Mouse (Mus musculus) frontal cortex, postnatal 14 days (tissue): ENCODE data around the gene Fam78b.

Experiments
- DNase-seq, 2 experiments: peaks; one replicate each; pipeline ENCODE4 v3.0.0; 2022; ENCODE audit warnings: low spot score in 2 of 2

The Fam78b gene

DNA sequence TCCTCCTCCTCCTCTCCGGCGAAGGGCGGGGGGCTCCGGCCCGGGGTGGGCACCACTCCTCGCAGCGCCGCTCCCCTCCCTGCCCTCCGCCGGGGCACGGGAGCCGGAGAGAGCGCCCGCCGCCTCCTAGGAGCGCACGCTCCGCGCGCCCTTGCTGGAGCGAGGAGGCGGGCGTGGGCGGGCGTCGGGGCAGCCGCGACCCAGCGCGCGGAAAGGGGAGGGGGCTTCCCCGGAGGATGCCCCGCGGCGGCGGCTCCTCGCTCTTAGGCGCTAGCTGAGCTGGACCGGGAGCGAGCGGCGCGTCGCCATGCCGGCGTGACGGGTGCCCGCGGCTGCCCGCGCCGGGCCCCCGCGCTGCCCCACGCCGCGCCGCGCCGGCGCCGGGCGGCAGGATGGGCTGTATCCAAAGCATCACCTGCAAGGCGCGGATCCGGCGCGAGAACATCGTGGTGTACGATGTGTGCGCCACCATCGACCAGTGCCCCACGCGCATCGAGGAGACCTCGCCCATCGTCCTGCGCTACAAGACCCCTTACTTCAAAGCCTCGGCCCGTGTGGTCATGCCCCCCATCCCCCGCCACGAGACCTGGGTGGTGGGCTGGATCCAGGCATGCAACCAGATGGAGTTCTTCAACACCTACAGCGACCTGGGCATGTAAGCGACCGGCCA lies at the start of gene Fam78b:
Gene Fam78b (plus strand): TSS at position 244 of the 670 bp plus-strand sequence.
- peak in 1 of 2 experiments; percentile 31 for DNase-seq

DNA sequence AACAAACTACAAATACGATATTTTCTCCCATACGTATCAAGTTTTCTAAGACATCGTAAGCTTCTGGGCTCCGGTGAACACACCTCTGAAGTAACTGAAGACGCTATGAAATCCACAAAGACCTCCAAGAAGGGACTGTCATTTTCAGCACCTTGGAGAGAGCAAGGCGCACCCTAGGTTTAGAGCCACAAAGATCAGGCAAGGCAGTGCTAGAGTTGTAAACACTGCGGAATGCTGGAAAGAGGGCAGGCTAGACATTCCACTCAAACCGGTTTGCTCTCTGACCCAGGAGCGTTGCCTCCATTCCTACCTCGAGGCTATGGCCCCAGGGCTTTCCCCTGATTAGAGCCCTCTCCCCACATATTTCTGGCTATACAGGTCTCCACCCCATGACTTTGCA lies 36.7 kb upstream of the Fam78b start:
- no peak for DNase-seq

DNA sequence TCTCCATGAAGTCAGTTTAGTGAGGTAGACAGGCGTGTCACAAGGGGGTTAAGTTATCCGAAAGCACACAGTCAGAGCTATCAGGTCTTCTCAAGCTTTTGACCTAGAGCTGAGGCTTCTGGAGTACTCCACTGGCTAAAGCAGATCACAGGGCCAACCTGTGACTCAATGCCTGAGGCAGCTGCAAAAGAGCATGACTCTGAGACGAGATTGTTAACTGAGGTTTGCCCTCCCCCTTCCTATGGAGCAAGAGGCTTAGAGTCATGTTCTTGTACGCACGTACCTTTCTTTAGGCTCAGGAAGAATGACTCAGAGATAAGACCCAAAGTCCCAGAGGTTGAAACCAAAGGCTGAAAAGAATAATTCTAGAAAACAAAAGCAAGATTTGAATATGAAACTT lies 32.9 kb upstream of the Fam78b start:
- DNase-seq = no peak

DNA sequence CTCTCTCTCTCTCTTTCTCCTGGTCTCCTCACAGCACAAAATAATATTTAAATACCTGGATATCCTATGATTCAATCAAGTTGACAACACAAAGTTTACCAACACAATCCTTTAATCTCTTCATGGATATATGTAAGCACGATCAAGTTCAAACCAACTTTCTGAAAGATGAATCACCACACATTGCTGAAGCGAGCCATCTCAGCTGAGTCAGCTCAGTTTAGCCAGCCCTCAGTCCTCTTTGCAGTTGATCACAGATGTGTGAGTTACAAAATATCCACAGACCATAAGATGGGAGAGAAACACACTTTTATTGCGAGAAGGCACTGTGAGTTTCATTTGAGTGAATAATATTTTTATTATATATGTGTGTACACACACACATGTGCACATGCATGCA lies 27.5 kb upstream of the Fam78b start:
- DNase-seq = no peak

DNA sequence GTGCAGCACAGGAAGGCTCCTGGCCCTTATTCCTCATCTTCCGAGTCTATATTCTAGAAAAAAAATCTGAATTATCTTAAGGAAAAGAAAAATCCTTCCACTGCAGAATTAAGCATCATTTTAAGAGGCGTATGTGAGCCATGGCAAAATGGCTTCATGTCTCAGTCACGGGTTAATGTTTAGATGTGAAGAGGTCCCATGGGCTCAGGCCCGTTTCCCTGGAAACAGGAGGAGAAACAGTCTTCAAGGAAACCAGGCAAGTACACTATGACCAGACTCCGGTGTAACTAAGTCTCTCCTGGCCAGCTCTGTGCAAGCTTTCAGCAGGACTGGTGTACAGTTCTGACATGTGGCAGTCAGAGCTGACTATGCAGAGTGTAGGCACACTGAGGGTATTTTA lies 22.6 kb upstream of the Fam78b start:
- no peak for DNase-seq

DNA sequence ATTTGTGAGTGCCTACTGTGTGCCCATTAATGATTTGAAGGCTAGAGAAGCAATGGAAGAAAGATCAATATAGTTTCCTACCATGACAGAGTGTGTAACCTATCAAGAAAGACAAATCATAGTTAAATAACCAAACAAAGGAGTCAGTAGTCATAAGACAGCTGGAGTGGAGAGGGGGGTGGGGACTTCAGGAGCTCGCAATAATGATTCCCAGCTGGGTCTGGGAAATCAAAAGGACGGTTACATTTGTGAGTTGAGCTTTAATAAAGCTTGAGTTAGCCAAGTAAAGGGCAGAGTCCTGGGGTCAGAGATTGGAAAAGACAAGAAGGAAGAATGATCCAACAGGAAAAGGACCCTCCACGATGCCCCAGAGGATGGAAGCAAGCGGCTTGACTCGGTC lies 7.0 kb upstream of the Fam78b start:
- DNase-seq = no peak

DNA sequence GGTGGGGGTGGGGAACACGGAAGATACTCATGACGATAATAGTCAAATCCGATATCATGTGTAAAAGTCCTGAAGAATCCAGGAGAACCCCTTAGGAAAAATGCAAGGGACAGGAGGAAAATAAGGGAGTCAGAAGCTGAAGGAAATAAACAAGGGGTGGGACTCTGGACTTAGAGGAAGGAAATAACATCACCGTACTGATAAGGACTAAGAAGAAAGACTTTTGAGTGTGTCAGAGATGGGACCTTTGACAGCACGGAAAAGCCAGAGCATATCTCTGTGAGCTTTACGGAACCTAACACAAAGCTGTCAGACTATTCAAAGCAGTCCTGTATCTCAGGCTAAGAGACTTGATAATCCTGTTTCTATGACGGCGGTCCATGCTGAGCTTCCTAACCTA lies 5.0 kb upstream of the Fam78b start:
- DNase-seq = no peak

DNA sequence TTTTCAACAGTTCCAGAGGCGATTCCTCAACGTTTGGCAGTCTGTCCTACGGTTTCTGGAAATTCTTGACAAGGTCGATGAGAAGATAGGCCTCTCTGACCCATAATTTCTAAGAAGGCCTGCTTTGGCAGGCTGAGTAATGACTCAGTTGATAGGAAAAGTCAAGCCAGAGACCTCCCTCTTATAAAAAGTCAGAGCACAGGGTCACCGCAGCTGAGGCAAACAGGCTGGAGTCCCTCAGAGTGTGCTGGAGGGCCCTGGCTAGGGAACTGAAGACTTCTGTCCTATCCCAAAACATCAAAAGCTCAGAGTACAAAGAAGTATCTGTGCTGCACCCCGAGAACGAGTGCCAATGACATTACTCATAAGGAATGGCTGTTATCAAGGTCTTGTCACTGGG lies 4.4 kb upstream of the Fam78b start:
- no peak for DNase-seq

DNA sequence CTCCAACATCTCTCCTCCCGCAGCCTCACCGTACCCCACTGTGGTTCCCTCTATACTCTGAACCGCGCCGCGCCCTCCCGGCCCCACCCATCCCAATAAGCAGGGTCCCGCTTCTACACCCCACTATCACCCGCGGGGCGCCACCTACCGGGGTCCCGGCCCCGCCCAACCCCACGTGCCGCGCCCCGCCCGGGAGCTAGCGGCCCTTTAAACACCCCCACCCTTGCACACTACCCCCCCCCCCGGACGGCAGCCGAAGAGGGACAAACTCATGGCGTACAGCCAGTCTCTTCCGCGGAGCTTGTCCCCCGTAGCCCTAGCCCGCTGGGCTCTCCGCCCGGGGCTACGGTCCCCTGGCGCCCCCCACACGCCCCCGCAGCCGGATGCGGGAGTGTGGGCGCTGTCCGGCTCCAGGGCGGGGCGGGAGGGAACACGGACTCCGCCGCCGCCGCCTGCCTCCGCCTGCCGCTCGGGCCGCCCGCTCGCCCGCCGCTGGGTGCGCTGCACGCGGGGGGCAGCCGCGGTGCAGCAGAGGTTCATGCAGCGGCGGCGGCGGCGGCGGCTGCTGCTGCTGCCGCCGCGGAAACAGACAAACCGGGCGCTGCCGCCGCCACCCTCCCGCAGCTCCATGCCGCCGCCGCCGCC lies 566 bp upstream of the Fam78b start:
- DNase-seq = peak; percentile 49 to 62

DNA sequence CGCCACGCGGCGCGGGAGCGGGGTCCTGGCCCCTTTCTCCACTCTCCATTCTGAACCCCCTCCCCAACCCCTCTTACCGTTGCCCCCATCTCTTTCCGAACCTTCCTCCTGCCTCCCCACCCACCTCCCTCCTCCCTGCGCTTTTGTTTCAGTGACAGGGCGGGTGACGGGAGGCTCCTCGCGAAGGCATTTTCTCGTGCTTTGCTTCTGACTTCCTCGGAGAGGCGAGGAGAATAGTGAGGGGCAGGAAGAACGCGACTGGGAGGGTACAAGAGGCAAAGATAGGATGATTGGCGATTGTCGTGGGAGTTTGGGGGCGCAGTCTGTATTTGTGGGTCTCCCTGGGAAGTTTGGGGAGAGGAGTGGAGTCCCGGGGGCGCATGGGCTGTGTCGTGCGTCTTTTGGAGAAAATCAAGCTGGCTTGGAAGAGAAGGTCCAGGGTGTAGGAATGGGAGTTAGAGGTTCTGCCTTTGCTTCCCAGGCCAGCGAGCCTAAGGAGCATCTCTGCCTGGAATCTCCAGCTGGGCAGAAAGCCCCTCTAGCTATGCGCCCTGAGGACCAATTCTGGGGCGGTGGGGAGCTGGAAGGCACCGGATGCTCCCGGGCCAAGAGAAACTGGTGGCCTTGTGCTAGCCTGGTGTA lies 748 bp downstream of the Fam78b start:
- DNase-seq = peak in 1 of 2 experiments; percentile 29

DNA sequence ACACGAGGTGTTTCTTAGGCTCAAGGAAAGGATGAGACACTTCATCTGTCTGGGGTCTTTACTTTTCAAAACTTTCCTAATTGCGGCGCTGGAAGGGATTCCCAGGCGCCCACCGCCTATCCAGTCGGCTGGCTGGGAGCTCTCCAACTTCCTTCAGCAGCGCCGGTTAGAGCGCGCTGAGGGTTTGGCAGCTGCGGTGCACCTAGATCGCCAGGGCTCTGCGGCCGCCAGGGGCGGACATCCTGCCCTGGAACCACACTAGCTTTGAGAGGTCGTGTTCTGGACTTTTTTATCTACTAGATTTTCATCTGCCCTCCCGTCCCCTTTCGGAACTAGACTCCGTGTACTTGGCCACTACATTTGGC lies 1.3 kb downstream of the Fam78b start:
- peak in 1 of 2 experiments; percentile 26 for DNase-seq

DNA sequence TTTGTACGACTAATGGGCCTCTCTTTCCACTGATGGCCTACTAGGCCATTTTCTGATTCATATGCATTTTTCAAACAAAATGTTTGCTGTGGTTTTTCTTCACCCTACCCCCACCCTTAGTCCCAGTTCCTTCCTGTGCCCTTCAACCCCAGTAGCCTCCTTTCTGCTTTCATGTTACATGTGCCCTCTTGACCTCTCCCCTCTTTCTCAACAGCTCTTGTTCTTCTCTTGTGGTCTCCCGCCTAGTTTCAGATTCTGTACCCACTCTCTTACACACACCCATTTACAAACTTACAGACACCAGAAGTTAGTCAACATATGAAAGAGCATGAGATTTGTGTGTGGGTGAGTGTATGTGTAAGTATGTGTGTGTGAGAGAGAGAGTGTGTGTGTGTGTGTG lies 3.4 kb downstream of the Fam78b start:
- DNase-seq = no peak

DNA sequence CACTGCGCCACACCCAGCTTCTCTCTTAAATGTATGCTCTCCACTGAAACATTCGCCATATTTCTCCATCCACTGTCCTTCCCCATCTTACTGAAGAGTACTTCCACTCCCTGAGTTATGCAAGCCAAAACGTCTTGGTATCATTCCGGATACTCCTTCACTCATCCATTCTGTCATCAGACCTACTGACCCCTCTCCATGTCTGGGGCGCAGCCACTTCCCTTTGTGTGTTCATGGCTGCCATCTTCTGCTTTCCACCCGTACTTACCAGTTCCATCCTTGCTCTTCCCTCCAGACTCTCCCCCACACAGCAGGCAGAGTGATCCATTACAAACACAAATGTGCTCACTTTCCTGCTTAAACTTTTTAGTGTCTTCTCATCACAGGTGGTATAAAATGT lies 6.1 kb downstream of the Fam78b start:
- DNase-seq = no peak

DNA sequence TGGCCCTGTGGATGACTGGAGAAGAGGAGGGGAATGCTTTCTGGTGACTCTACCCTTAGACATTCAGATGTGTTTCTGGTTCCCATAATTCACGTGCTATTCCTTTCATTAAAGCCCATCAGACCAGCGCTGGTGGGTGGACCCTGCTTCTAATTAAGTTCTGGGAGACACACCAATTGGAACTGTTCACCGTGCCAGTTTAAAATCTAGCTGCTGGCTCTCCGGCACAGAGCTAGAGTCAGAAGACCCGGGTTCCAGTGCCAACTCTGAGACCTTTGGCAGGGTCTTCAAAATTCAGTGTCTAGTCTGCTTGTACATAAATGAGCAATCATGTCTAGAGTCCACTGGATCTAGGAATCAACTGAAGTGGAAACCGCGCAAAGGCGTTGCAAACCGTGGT lies 9.0 kb downstream of the Fam78b start:
- DNase-seq = no peak

DNA sequence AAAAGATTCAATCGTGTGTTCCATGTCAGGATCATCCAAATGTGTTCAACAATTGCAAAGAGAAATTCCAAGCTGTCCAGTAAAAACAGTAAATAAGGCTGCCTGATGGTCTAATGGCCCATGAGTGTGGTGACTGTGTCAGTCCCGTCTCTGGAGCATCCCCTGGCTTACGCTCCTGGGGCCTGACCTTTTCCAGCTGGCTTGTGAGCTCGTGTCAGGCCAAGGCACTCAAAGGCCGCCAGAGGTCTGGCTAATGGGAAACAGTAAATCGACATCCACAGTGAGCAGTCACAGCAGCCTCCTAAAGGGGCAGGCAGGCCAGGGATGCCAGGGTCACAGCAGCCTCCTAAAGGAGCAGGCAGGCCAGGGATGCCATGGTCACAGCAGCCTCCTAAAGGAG lies 10.1 kb downstream of the Fam78b start:
- DNase-seq = no peak

DNA sequence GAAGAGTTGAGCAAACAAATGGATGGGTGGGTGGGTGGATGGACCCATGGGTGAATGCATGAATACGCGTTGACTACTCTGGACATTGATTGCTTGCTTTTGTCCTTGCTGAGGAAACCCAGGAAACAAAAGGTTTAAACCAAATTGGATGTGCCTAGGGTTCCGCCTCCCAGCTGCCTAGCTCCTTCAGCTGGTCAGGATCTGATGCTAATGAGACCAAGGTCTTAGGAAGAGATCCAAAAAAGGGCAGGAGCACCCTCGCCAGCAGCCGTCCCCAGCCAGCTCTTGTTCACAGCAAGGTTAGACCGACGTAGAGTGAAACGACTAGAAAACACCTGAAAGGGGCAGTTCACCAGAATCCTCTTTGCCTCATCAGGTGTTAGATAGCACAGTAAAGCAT lies 11.4 kb downstream of the Fam78b start:
- no peak for DNase-seq

DNA sequence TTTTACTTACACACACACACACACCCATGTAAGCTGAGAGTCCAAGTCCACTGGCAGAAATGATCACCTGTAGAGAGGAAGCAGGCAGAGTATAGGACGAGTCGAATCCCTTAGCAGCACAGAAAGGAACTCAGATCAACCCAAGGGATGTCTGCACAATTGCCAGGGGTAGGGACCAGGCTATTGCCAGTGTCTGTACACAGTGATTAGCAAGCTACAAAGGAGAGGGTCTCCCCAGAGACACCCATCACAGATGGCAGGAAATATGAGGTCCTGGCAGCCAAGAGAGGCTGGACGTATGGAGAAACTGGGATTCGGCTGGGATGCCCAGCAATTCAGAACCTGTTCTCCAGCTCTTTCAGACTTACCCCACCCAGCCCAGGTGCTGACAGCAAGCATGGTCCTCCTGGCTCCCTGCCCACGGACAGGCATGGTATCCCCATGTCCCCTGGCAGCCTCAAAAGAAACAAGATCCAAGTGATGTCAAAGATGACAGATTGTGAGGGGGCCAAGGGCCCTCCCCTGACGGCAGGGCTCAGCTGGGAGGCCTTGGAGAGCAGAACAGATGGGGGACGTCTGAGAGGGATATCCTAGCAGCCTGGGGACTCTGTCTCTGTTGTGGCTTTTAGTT lies 12.1 kb downstream of the Fam78b start:
- peak in 1 of 2 experiments; percentile 36 for DNase-seq

DNA sequence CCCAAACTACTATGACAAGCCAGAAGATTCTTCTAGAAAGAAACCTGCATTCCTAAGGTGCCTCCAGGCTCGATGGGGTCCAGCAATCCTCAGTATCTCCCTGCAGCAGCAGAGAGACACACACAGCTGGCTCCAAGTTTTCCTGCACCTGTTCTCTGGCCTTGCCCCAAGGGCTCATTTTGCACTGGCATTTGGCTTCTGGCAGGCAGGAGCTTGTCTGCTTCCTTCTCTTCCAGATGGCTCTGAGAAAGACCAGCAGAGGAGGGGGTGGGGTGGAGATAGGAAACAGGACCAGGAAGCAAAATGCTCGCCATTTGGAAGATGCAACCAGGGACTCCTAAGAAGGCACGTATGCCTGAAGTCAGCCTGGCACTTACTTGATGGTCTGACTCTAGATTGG lies 15.1 kb downstream of the Fam78b start:
- no peak for DNase-seq

DNA sequence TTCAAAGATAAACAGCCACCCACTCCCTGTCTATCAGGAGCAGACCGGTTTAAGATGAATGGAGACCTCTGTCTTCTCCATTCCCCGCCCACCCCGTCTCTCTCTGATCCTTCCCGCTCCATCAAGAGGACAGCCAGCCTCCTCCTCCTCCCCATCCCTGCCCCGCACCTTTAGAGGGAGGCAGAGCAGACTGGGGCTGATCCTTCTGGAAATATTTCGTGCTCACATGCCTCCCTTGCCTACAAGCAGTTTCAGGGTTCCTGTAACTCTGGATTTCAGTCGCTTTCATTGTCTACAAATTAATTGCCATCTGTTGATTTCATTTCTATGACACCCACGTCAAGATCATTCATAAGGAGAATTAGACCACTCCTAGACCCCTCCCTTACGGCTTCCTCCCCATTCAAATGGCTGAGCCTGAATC lies 20.8 kb downstream of the Fam78b start:
- no peak for DNase-seq

DNA sequence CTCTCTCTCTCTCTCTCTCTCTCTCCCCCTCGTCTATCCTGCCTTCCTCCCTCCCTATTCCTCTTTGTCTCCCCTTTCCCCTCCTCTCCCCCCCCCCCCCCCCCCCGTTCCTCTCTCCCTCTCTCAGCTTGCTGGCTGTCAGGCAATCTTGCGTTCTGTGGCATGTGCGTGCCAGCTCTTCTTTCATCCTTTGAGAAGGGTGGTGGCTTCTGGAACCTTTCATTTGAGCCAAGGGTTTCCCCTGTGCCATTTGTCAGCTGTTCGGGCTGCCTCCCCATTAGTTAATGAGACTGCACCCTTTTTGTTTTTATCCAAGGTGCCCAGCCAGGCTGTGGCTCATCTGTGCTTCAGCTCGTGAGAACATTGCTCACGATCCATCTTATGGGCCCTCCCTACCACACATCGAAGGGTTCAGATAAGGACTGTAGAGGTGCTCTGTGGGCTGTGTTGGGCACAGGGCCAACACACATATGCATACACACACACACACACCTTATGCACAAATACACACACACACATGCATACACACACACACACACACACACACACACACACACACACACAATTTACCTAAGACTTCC lies 21.4 kb downstream of the Fam78b start:
- DNase-seq = no peak

DNA sequence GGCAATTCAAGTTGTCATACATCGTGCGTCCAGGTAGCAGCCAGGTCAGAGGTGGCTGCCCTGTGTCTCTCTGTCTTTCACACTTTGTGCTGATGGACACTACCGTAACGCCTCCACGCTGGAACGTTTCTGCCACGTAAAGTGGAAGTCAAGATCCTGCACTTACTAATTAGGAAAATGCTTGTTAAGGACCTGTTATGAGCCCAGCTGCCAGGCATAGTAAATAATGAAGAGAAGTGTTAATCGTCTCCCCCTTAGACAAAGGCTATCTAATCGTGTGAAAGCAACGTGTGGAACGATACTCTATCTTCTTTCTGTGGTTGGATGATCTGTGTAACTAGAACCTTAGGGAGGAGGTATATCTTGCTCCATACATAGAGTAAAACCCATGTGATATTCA lies 22.6 kb downstream of the Fam78b start:
- DNase-seq = no peak

DNA sequence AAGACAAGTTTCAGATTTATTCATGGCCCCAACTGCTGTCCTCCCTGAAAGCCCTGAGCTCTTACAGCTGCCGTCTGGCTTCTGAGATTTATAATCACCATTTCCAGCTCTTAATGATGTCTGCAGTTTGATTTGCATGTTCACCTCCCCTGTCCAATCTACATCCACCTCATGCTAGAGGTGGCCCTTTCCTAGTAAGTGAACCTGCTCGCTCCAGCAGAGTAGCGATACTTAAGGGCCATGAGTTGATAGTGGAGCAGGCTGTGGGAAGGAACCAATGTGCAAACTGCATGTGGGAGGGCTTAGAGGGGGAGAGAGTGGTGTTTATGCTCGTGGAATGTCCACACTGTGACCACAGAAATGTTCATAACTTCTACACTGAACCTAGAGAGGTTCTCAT lies 23.7 kb downstream of the Fam78b start:
- no peak for DNase-seq
